Mouse (Mus musculus) cerebellum, adult 2 months (tissue): ENCODE measurements at regions not wholly inside any gene's neighbourhood (a gene's known extent, or its start where the extent isn't known, plus 50 kb on each side); places are given as distances from the start of the nearest gene placed in this dataset.

ENCODE experiments used
- DNase-seq, 2 experiments: peaks; one replicate each; pipeline ENCODE4 v3.0.0; 2021
- H3K27ac ChIP-seq: fragments of 200-500 bp; 2 replicates; pipeline ENCODE4 v1.5.1; 2012; ENCODE audit warnings: low read length, control low read depth, inconsistent platforms; ENCODE audit not compliant: insufficient read depth
- H3K27me3 ChIP-seq: fragments of 200-500 bp; 2 replicates; pipeline ENCODE4 v1.6.1; 2012; ENCODE audit warnings: inconsistent platforms, mild to moderate bottlenecking, low read length, moderate library complexity; ENCODE audit not compliant: control insufficient read depth, insufficient read depth
- H3K4me1 ChIP-seq: fragments of 200-500 bp; 2 replicates; pipeline ENCODE4 v1.6.1; 2011; ENCODE audit warnings: low read length; ENCODE audit not compliant: control insufficient read depth, insufficient read depth
- H3K4me3 ChIP-seq: fragments of 200-500 bp; replicated peaks from 2 replicates; pipeline ENCODE3; 2011; ENCODE audit warnings: mild to moderate bottlenecking, low read depth, low read length, control low read depth; ENCODE audit not compliant: insufficient read depth
- CTCF ChIP-seq: fragments of 200-500 bp; IDR thresholded peaks from 2 replicates; pipeline ENCODE4 v1.5.1; 2011; ENCODE audit warnings: low read depth, mild to moderate bottlenecking, control low read depth, low read length, moderate library complexity, borderline replicate concordance; ENCODE audit not compliant: insufficient read depth
- POLR2A ChIP-seq: fragments of 200-500 bp; IDR thresholded peaks from 2 replicates; pipeline ENCODE4 v1.6.1; 2011; ENCODE audit warnings: low read length, control low read depth, borderline replicate concordance; ENCODE audit not compliant: insufficient read depth
- WGBS: fragments of 180-500 bp; shearing (Covaris S2); methylation state at CpG from one replicate; pipeline ENCODE4 v1.1.7; 2018; 5-methylcytosine and 5-hydroxymethylcytosine counted together

DNA sequence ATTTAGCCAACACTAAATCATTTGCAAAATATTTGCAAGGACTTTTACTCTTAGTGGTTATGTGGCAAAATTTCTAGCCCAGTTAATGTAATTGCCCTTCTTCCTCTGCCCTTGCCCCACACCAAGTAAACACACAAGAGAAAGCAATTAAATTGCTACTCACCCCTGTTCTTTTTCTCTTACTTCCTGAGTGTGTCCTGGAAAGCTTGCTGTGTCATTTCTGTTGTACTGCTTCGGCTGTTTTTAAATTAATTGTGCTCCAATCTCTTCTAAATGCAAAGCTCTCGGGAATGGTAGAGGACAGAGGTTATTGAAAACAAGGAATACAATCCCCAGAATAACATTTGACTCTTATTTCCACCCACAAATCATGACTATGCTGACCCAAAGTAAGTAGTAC, 647.4 kb upstream of the Cited2 start:
- Histone ChIP-seq H3K4me3 (no peak overlapping the region), H3K4me1 (no peaks in the 10 kb centered on the region), H3K27me3 (no peaks in the 10 kb centered on the region), H3K27ac (no peak overlapping the region)
- WGBS: 73% methylated on average over 2 of the region's 2 CpGs
- DNase-seq: no peak
- TF ChIP-seq CTCF (no peak), POLR2A (no peak)

DNA sequence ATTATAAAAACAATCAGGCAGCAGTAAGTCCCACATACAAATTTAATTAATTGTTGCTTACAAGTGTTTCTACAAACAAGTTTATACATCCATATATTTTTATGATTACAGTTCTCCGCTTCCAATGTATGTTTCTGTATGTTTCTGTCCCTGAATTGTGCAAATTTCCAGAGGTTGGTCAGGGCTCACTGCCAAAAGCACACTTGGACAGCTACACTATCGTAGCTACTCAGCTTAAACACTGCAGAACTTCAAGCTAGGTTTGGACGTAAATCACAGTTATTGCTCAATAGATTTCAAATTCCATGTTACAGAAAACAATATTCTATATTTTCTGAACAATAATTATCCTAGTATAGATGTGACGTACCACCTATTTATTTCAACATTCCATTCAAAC, 646.8 kb upstream of the Cited2 start:
- Histone ChIP-seq H3K4me1 (no peaks in the 10 kb centered on the region), H3K27ac (no peak overlapping the region), H3K27me3 (no peaks in the 10 kb centered on the region), H3K4me3 (no peak overlapping the region)
- WGBS: 84% methylated on average over 4 of the region's 4 CpGs
- no peak for TF ChIP-seq CTCF
- no peak for TF ChIP-seq POLR2A
- DNase-seq: no peak

GRCm38 (mm10) chr10:17077580-17077979, 645.4 kb upstream of the Cited2 start:
- WGBS: 48% methylated on average over 2 of the region's 2 CpGs

DNA sequence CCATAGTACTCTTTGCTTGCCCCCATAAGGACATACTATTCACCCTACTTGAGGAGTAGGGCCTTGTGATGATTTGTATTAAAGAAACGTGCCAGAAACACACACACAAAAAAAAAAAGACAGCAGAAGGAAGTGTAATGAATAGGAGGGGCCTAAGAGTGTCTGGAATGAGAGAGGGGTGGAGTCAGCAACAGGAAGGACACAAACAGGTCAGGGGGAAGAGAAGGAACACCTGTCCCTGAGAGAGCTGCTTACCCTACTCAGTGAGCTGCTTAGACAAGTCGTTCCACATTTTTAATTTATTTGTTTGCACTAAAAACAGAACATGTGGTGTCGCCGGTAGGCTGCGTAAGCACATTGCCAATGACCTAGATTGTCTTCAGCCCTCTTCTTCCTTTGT, 642.2 kb upstream of the Cited2 start:
- H3K27ac ChIP-seq: no peak overlapping the region
- H3K4me1 ChIP-seq: no peaks in the 10 kb centered on the region
- no peak for DNase-seq
- no peak overlapping the region for H3K4me3 ChIP-seq
- TF ChIP-seq POLR2A: no peak
- TF ChIP-seq CTCF: no peak
- no peaks in the 10 kb centered on the region for H3K27me3 ChIP-seq
- WGBS: 47% methylated on average over 5 of the region's 5 CpGs

More at GRCm38 (mm10) chr10:17077580-17077979, 645.4 kb upstream of the Cited2 start:
- DNase-seq: no peak
- Histone ChIP-seq H3K4me1 (no peaks in the 10 kb centered on the region), H3K27me3 (no peaks in the 10 kb centered on the region), H3K4me3 (no peak overlapping the region), H3K27ac (no peak overlapping the region)
- TF ChIP-seq POLR2A (no peak), CTCF (no peak)

DNA sequence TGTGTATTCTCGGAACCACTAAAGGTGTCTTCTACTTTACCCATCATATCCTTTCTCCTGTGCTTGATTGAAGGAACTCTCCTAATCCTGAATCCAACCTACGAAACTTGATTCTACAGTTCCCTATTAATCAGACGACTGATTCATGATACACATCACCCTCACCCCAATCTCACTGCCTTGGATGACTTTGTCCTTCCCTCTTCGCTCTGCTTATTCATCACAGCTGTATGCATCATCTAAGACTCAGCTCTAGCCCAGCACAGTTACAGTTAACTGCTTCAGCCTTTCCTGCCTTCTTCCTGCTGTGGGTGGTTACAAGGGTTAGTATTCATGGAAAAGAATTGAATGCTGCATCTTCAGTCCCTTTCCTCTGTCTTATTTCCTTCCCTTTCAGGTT, 640.1 kb upstream of the Cited2 start:
- Histone ChIP-seq H3K4me3 (no peak overlapping the region), H3K27ac (no peak overlapping the region), H3K27me3 (no peaks in the 10 kb centered on the region), H3K4me1 (no peaks in the 10 kb centered on the region)
- no peak for DNase-seq
- no peak for TF ChIP-seq POLR2A
- no peak for TF ChIP-seq CTCF
- 85% methylated on average over 4 of the region's 4 CpGs for WGBS

GRCm38 (mm10) chr10:17102065-17102464, 621.0 kb upstream of the Cited2 start:
- no peak for TF ChIP-seq CTCF
- no peak for TF ChIP-seq POLR2A
- WGBS: 32% methylated on average over 1 of the region's 1 CpGs
- H3K4me1 ChIP-seq: no peaks in the 10 kb centered on the region

DNA sequence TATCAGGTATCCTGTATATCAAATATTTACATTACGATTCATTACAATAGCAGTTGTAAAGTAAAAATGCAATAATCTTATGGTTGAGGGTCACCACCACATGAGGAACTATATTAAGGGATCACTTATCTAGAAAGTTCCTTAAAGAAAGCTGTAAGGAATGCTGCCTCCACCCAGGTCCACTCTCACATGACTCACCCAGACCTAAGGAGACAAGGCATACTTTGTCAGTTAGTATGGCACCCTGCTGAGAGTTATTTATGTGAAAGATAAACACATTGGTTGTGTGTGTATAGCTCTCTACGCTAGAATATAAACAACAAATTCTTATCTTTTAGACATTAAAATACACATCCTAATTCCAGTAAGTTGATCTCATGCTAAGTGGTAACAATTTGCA, 619.6 kb upstream of the Cited2 start:
- DNase-seq: no peak
- TF ChIP-seq CTCF (no peak), POLR2A (no peak)
- 89% methylated on average over 2 of the region's 2 CpGs for WGBS

More at GRCm38 (mm10) chr10:17102065-17102464, 621.0 kb upstream of the Cited2 start:
- no peak overlapping the region for H3K27ac ChIP-seq
- no peaks in the 10 kb centered on the region for H3K27me3 ChIP-seq
- H3K4me3 ChIP-seq: no peak overlapping the region
- DNase-seq: no peak

GRCm38 (mm10) chr10:17106831-17107230, 616.2 kb upstream of the Cited2 start:
- 100% methylated on average over 1 of the region's 1 CpGs for WGBS
- H3K27ac ChIP-seq: no peak overlapping the region

More for the DNA sequence above, 619.6 kb upstream of the Cited2 start:
- Histone ChIP-seq H3K27ac (no peak overlapping the region), H3K4me1 (no peaks in the 10 kb centered on the region), H3K27me3 (no peaks in the 10 kb centered on the region), H3K4me3 (no peak overlapping the region)

GRCm38 (mm10) chr10:17111071-17111470, 611.9 kb upstream of the Cited2 start:
- Histone ChIP-seq H3K4me1 (no peaks in the 10 kb centered on the region), H3K27me3 (no peaks in the 10 kb centered on the region), H3K27ac (no peak overlapping the region), H3K4me3 (no peak overlapping the region)
- 70% methylated on average over 2 of the region's 2 CpGs for WGBS
- no peak for TF ChIP-seq POLR2A
- TF ChIP-seq CTCF: no peak
- no peak for DNase-seq

More at GRCm38 (mm10) chr10:17106831-17107230, 616.2 kb upstream of the Cited2 start:
- no peaks in the 10 kb centered on the region for H3K4me1 ChIP-seq
- H3K27me3 ChIP-seq: no peaks in the 10 kb centered on the region
- no peak overlapping the region for H3K4me3 ChIP-seq
- no peak for TF ChIP-seq CTCF
- DNase-seq: no peak
